Mouse (Mus musculus) cerebellum, adult 2 months (tissue): ENCODE data around the gene Kcna5. TPM values are rescaled to one million over a fixed set of nuclear protein-coding genes. Genes with fewer than 3 reads are reported as not detected.
A peak's percentile ranks its signal among the peaks of the same experiment; 100 is the strongest.

Experiments used
- DNase-seq, 2 experiments: peaks; one replicate each; pipeline ENCODE4 v3.0.0; 2021
- H3K27ac ChIP-seq: fragments of 200-500 bp; 2 replicates; pipeline ENCODE4 v1.5.1; 2012; ENCODE audit warnings: low read length, control low read depth, inconsistent platforms; ENCODE audit not compliant: insufficient read depth
- H3K27me3 ChIP-seq: fragments of 200-500 bp; 2 replicates; pipeline ENCODE4 v1.6.1; 2012; ENCODE audit warnings: inconsistent platforms, mild to moderate bottlenecking, low read length, moderate library complexity; ENCODE audit not compliant: control insufficient read depth, insufficient read depth
- H3K4me1 ChIP-seq: fragments of 200-500 bp; 2 replicates; pipeline ENCODE4 v1.6.1; 2011; ENCODE audit warnings: low read length; ENCODE audit not compliant: control insufficient read depth, insufficient read depth
- H3K4me3 ChIP-seq: fragments of 200-500 bp; replicated peaks from 2 replicates; pipeline ENCODE3; 2011; ENCODE audit warnings: mild to moderate bottlenecking, low read depth, low read length, control low read depth; ENCODE audit not compliant: insufficient read depth
- CTCF ChIP-seq: fragments of 200-500 bp; IDR thresholded peaks from 2 replicates; pipeline ENCODE4 v1.5.1; 2011; ENCODE audit warnings: low read depth, mild to moderate bottlenecking, control low read depth, low read length, moderate library complexity, borderline replicate concordance; ENCODE audit not compliant: insufficient read depth
- POLR2A ChIP-seq: fragments of 200-500 bp; IDR thresholded peaks from 2 replicates; pipeline ENCODE4 v1.6.1; 2011; ENCODE audit warnings: low read length, control low read depth, borderline replicate concordance; ENCODE audit not compliant: insufficient read depth
- WGBS: fragments of 180-500 bp; shearing (Covaris S2); methylation state at CpG from one replicate; pipeline ENCODE4 v1.1.7; 2018; 5-methylcytosine and 5-hydroxymethylcytosine counted together
- polyA plus RNA-seq: library from polyadenylated mRNA; depleted of rRNA; stranded (reverse); fragments of >200 nt; gene quantifications from 2 replicates; pipeline ENCODE4 v1.2.3, GENCODE M21; 2012; rRNA removed

Kcna5 gene
- 0.80 and 1.0 TPM in 2 replicates for polyA plus RNA-seq

GRCm38 (mm10) chr6:126535208-126535910, at the start of gene Kcna5:
Gene Kcna5, minus strand, starts transcription at chr6:126535412.
- no peaks in the 10 kb centered on the region for H3K27me3 ChIP-seq
- no peak within 1 kb of the TSS for H3K4me3 ChIP-seq
- no peak for DNase-seq
- no peak within 1 kb of the TSS for H3K27ac ChIP-seq
- H3K4me1 ChIP-seq, result no peaks in the 10 kb centered on the region
- WGBS, result 5% methylated on average over 15 of the region's 15 CpGs
- TF ChIP-seq CTCF (no peak), POLR2A (no peak)

- 65% methylated on average over 7 of the region's 7 CpGs for WGBS
- Histone ChIP-seq H3K27ac (no peak overlapping the region), H3K27me3 (no peaks in the 10 kb centered on the region), H3K4me3 (no peak overlapping the region), H3K4me1 (peaks cover 68% of the 10 kb centered on the region)
- peak in 1 of 2 experiments; percentile 70 for DNase-seq
- TF ChIP-seq CTCF (peak; percentile 75; the same call in 1 of the 2 replicates), POLR2A (no peak)
Measured at GRCm38 (mm10) chr6:126583075-126583474, 47.9 kb upstream of the Kcna5 start.

- no peaks in the 10 kb centered on the region for H3K27me3 ChIP-seq
- no peak overlapping the region for H3K4me3 ChIP-seq
- DNase-seq, result no peak
- WGBS, result 56% methylated on average over 8 of the region's 8 CpGs
- H3K4me1 ChIP-seq, result peaks cover 68% of the 10 kb centered on the region
- TF ChIP-seq POLR2A, result no peak
- 0 out of 2 replicates have a peak overlapping the region, but pooled peaks have one; percentile 5 for H3K27ac ChIP-seq
Measured at GRCm38 (mm10) chr6:126581632-126582031, 46.4 kb upstream of the Kcna5 start.

GRCm38 (mm10) chr6:126580571-126580970, 45.4 kb upstream of the Kcna5 start:
- no peaks in the 10 kb centered on the region for H3K27me3 ChIP-seq
- WGBS, result 13% methylated on average over 3 of the region's 3 CpGs
- H3K27ac ChIP-seq, result peak overlapping the region; percentile 70
- H3K4me1 ChIP-seq, result peaks cover 70% of the 10 kb centered on the region
- DNase-seq, result peak; percentile 54 to 68
- TF ChIP-seq CTCF (peak; percentile 13; the same call in 1 of the 2 replicates), POLR2A (peak; percentile 24; the same call in 1 of the 2 replicates)
- no peak overlapping the region for H3K4me3 ChIP-seq

GRCm38 (mm10) chr6:126577415-126577814, 42.2 kb upstream of the Kcna5 start:
- TF ChIP-seq CTCF (peak; percentile 16; the same call in 1 of the 2 replicates), POLR2A (no peak)
- Histone ChIP-seq H3K27me3 (no peaks in the 10 kb centered on the region), H3K4me1 (peaks cover 75% of the 10 kb centered on the region), H3K4me3 (no peak overlapping the region), H3K27ac (peak overlapping the region; percentile 84)
- 10% methylated on average over 3 of the region's 3 CpGs for WGBS
- DNase-seq, result peak; percentile 84 to 92

- Histone ChIP-seq H3K4me1 (peaks cover 80% of the 10 kb centered on the region), H3K4me3 (no peak overlapping the region), H3K27ac (peak overlapping the region; percentile 84), H3K27me3 (no peaks in the 10 kb centered on the region)
- DNase-seq, result peak; percentile 50 to 69
- WGBS, result 9% methylated on average over 1 of the region's 1 CpGs
- TF ChIP-seq CTCF, result no peak
- TF ChIP-seq POLR2A, result no peak
Measured at GRCm38 (mm10) chr6:126576566-126576965, 41.4 kb upstream of the Kcna5 start.

GRCm38 (mm10) chr6:126574778-126575177, 39.6 kb upstream of the Kcna5 start:
- Histone ChIP-seq H3K27ac (peak overlapping the region; percentile 23), H3K27me3 (no peaks in the 10 kb centered on the region), H3K4me1 (peaks cover 84% of the 10 kb centered on the region), H3K4me3 (no peak overlapping the region)
- 91% methylated on average over 7 of the region's 7 CpGs for WGBS
- DNase-seq, result no peak
- TF ChIP-seq POLR2A, result no peak

GRCm38 (mm10) chr6:126573021-126573420, 37.8 kb upstream of the Kcna5 start:
- Histone ChIP-seq H3K27ac (peak overlapping the region; percentile 50), H3K4me3 (no peak overlapping the region), H3K4me1 (peaks cover 86% of the 10 kb centered on the region), H3K27me3 (no peaks in the 10 kb centered on the region)
- WGBS, result 21% methylated on average over 5 of the region's 5 CpGs
- TF ChIP-seq POLR2A (no peak), CTCF (no peak)
- DNase-seq, result peak; percentile 47 to 69
